Comparison of ENCODE assay signal across 7 mouse cellular contexts in the genomic region with DNA sequence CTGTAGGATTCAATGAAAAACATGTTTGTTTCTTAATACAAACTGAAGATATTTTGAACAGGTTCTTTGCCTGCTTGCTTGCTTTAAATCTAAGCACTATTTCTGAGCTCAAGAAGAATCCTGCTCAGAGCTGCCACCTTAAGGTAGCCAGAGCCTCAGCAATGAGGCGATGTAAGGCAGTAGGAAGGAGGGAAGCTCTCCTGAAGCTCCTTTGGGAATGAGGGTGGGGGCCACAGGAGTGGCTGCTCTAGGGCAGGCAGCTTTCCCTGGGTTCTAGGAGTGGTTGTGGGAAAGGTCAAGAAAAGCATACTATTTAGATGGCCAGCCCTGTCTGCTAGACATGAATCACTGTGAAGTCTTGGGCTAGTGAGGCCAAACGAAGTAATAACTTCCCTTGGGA.
DNase-seq lines count a peak whose midpoint lies in the region.

No protein-coding gene starts in this region.

- peak; percentile 7 to 15 for DNase-seq in layer of hippocampus, postnatal 10 days (ENCODE audit: low spot score in 2 of 2)
- DNase-seq in layer of hippocampus, postnatal 36 days = no peak
- DNase-seq in MN1 (ENCODE audit: low spot score) = peak; percentile 51
- peak; percentile 71 for DNase-seq in brain, adult 2 months (ENCODE audit: low read depth, low spot score)
- peak; percentile 9 to 27 for DNase-seq in kidney, postnatal 4 days
- DNase-seq in testis, postnatal 14 days (ENCODE audit: low spot score) = no peak
- no peak for DNase-seq in spleen, postnatal 4 days (ENCODE audit: low spot score in 2 of 2)

Comparison
In these comparisons a context has a peak if more than half of its experiments do, and no peak if none do; other contexts are left out.
1. DNase-seq: peak in layer of hippocampus, postnatal 10 days (2 of 2), MN1 (single experiment), brain, adult 2 months (single experiment) and kidney, postnatal 4 days (2 of 2); none in layer of hippocampus, postnatal 36 days (0 of 2), testis, postnatal 14 days (single experiment) and spleen, postnatal 4 days (0 of 2).